Mouse (Mus musculus) stomach, embryonic 16.5 days (tissue): ENCODE results near the gene Rad18. TPM values are rescaled to one million over a fixed set of nuclear protein-coding genes. Genes with fewer than 3 reads are reported as not detected.

Experiments
- ATAC-seq: fragments of 200-750 bp; cut with Nextera tagmentation; 2 replicates; pipeline ENCODE4 v1.8.0; 2017; ENCODE audit warnings: moderate number of reproducible peaks, moderate TSS enrichment; ENCODE audit not compliant: insufficient read depth, low FRiP score
- H3K27ac ChIP-seq: fragments of 300-500 bp; sonication (generic); 2 replicates; pipeline ENCODE4 v1.5.1; 2014; ENCODE audit warnings: low read length
- H3K27me3 ChIP-seq: fragments of 300-500 bp; sonication (generic); 2 replicates; pipeline ENCODE4 v1.6.1; 2014; ENCODE audit warnings: low read length, control low read depth, mixed read lengths; ENCODE audit not compliant: control insufficient read depth, insufficient read depth
- H3K36me3 ChIP-seq: fragments of 300-500 bp; sonication (generic); 2 replicates; pipeline ENCODE4 v1.6.1; 2014; ENCODE audit warnings: low read length; ENCODE audit not compliant: control insufficient read depth, insufficient read depth
- H3K4me1 ChIP-seq: fragments of 300-500 bp; sonication (generic); 2 replicates; pipeline ENCODE4 v1.6.1; 2014; ENCODE audit warnings: low read length, control low read depth, mixed read lengths; ENCODE audit not compliant: control insufficient read depth, insufficient read depth
- H3K4me2 ChIP-seq: fragments of 300-500 bp; sonication (generic); 2 replicates; pipeline ENCODE4 v1.6.1; 2014; ENCODE audit warnings: low read depth, low read length, mixed read lengths
- H3K4me3 ChIP-seq: fragments of 300-500 bp; sonication (generic); replicated peaks from 2 replicates; pipeline ENCODE4 v1.5.1; 2014; ENCODE audit warnings: mild to moderate bottlenecking, low read length
- H3K9ac ChIP-seq: fragments of 300-500 bp; sonication (generic); 2 replicates; pipeline ENCODE4 v1.6.1; 2014; ENCODE audit warnings: low read length
- H3K9me3 ChIP-seq: fragments of 300-500 bp; sonication (generic); replicated peaks from 2 replicates; pipeline ENCODE4 v1.6.1; 2016; ENCODE audit warnings: low read length, control low read depth; ENCODE audit not compliant: control insufficient read depth
- WGBS: fragments of 180-500 bp; shearing (Covaris S2); extraction: QIAGEN DNeasy Blood & Tissue Kit; methylation state at CpG from one replicate; pipeline ENCODE4 v1.1.7; 2014; 5-methylcytosine and 5-hydroxymethylcytosine counted together
- polyA plus RNA-seq: library from polyadenylated mRNA; unstranded; fragments of >200 nt; fragmentation: Nextera tagmentation; extraction: Ambion mirVana; gene quantifications from 2 replicates; pipeline ENCODE4 v1.2.1, GENCODE M21; 2015

Rad18 gene
- polyA plus RNA-seq, 1 experiment from 2014 or later: 30.2 TPM

DNA sequence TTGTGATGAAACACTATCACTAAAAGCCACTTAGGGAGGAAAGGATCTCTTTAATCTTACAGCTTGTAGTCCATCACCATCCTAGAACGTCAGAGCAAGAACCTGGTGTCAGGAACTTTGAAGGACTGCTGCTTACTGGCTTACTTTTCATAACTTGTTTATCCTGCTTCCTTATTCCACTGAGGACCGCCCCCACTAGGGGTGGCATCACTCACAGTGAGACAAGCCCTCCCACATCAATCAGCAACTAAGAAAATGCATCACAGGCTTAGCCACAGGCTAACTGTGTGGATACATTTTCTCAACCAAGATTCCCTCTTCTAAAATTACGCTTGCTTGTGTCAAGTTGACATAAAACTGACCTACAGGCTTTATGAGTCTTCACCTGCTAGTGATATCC, 121.9 kb downstream of the Rad18 start:
- no peak overlapping the region for H3K9ac ChIP-seq
- H3K4me2 ChIP-seq: no peak overlapping the region
- H3K27ac ChIP-seq: no peak overlapping the region
- ATAC-seq: no peak
- WGBS: 61% methylated on average over 3 of the region's 3 CpGs
- H3K4me1 ChIP-seq: no peaks in the 10 kb centered on the region
- no peaks in the 10 kb centered on the region for H3K27me3 ChIP-seq
- H3K9me3 ChIP-seq: no peaks in the 10 kb centered on the region
- no peaks in the 10 kb centered on the region for H3K36me3 ChIP-seq
- no peak overlapping the region for H3K4me3 ChIP-seq

DNA sequence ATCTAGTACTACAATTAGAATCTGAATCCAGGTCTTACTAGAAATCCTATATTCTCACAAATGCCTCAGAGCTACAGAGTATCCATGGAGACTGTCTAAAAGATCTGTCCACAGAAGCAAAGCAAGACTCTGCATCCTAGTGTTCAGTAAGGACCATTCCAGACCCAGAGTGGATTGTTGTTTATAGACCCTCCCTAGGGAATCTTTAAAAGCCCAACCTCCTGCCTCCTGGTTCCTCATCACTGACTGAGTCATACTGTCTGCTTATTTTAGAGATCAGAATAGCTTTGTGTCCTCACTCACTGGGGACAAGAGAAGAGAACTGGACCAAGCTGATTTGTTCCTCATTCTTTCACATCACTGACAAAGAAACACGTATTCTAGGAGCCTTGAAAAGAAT, 126.1 kb downstream of the Rad18 start:
- WGBS: 53% methylated on average over 1 of the region's 1 CpGs
- Histone ChIP-seq H3K9ac (no peak overlapping the region), H3K4me3 (no peak overlapping the region), H3K4me1 (no peaks in the 10 kb centered on the region), H3K4me2 (no peak overlapping the region), H3K27ac (no peak overlapping the region), H3K36me3 (no peaks in the 10 kb centered on the region), H3K27me3 (no peaks in the 10 kb centered on the region), H3K9me3 (no peaks in the 10 kb centered on the region)
- no peak for ATAC-seq

Other genes starting within 250 kb of the Rad18 start
- gene Cav3, start 237.2 kb downstream of the Rad18 start, polyA plus RNA-seq: 2.0 and 14.6 TPM in 2 replicates
- 0.32 and 0.35 TPM in 2 replicates for gene Oxtr, start 206.7 kb downstream of the Rad18 start, polyA plus RNA-seq